Mouse (Mus musculus) liver, embryonic 15.5 days (tissue): ENCODE measurements around the gene Itpr2. TPM values are rescaled to one million over a fixed set of nuclear protein-coding genes. Genes with fewer than 3 reads are reported as not detected.

ENCODE experiments used
- ATAC-seq: fragments of 200-750 bp; cut with Nextera tagmentation; 2 replicates; pipeline ENCODE4 v1.8.0; 2017; ENCODE audit warnings: moderate number of reproducible peaks, mild to moderate bottlenecking, moderate library complexity; ENCODE audit not compliant: insufficient read depth
- H3K27ac ChIP-seq: fragments of 300-500 bp; sonication (generic); replicated peaks from 2 replicates; pipeline ENCODE4 v1.5.1; 2015; ENCODE audit warnings: mild to moderate bottlenecking, inconsistent platforms
- H3K27me3 ChIP-seq: fragments of 300-500 bp; sonication (generic); 2 replicates; pipeline ENCODE4 v1.6.1; 2015; ENCODE audit warnings: mild to moderate bottlenecking, inconsistent platforms
- H3K36me3 ChIP-seq: fragments of 300-500 bp; sonication (generic); replicated peaks from 2 replicates; pipeline ENCODE4 v1.6.1; 2015; ENCODE audit warnings: moderate library complexity, mild to moderate bottlenecking, inconsistent platforms
- H3K4me1 ChIP-seq: fragments of 300-500 bp; sonication (generic); replicated peaks from 2 replicates; pipeline ENCODE4 v1.6.1; 2015; ENCODE audit warnings: inconsistent platforms
- H3K4me2 ChIP-seq: fragments of 300-500 bp; sonication (generic); 2 replicates; pipeline ENCODE4 v1.6.1; 2015; ENCODE audit warnings: moderate library complexity, mild to moderate bottlenecking, inconsistent platforms
- H3K4me3 ChIP-seq: fragments of 300-500 bp; sonication (generic); replicated peaks from 2 replicates; pipeline ENCODE4 v1.5.1; 2015; ENCODE audit warnings: mild to moderate bottlenecking, inconsistent platforms
- H3K9ac ChIP-seq: fragments of 300-500 bp; sonication (generic); 2 replicates; pipeline ENCODE4 v1.6.1; 2015; ENCODE audit warnings: moderate library complexity, mild to moderate bottlenecking, inconsistent platforms
- H3K9me3 ChIP-seq: fragments of 300-500 bp; sonication (generic); replicated peaks from 2 replicates; pipeline ENCODE4 v1.6.1; 2016; ENCODE audit warnings: inconsistent platforms
- WGBS: fragments of 180-500 bp; shearing (Covaris S2); methylation state at CpG from one replicate; pipeline ENCODE4 v1.1.7; 2015; ENCODE audit warnings: mixed read lengths; ENCODE audit not compliant: insufficient replicate concordance; 5-methylcytosine and 5-hydroxymethylcytosine counted together
- polyA plus RNA-seq: library from polyadenylated mRNA; unstranded; fragments of >200 nt; fragmentation: Nextera tagmentation; extraction: Ambion mirVana; gene quantifications from 2 replicates; pipeline ENCODE4 v1.2.1, GENCODE M21; 2015

Itpr2 gene
- polyA plus RNA-seq, 1 experiment from 2014 or later = 4.2 TPM

DNA sequence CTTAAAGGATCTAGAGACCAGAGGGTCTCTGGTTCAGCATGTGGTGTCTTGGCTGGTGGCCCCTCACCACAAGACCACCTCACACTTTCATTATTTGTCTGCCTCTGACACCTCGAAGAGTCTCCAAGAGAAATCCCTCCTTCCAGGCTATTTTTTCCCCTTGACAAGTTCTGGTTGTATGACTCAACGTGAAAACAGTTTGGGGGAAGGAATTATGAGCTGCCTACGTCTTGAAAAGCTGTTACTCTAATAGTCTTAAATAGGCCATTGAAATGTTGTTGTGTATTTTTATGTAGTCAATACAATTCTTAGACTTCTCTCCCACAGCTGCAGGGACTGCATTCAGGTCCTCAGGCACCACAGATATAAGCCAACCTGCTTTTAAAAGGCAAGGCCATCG is 391.6 kb downstream of the Itpr2 start:
- Histone ChIP-seq H3K36me3 (no peaks in the 10 kb centered on the region), H3K4me3 (no peak overlapping the region), H3K4me1 (0 out of 2 replicates have a peak, but pooled peaks cover 2% of the 10 kb centered on the region), H3K27me3 (no peaks in the 10 kb centered on the region), H3K4me2 (no peak overlapping the region), H3K27ac (no peak overlapping the region), H3K9ac (no peak overlapping the region), H3K9me3 (no peaks in the 10 kb centered on the region)
- 67% methylated on average over 4 of the region's 4 CpGs for whole genome bisulfite sequencing
- no peak for ATAC-seq

DNA sequence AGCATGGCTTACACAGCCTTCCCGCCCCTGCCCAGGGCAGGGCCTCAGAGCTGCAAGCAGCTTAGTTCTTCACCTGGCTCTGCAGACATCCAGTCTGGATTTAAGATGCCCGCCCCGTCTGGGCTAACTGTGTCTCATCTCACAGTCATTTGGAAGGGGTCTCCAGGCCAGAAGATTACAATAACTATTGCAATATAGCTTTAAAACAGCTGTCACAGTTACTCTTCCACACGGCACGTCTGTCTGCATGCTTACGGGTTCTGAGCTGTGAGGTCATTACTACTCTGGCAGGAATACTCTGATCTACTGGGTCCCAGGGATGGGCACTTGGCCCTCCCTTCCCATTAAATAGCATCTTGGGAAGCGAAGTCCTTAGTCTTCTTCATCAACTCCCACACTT is 393.3 kb downstream of the Itpr2 start:
- Histone ChIP-seq H3K27me3 (no peaks in the 10 kb centered on the region), H3K36me3 (no peaks in the 10 kb centered on the region), H3K9ac (no peak overlapping the region), H3K9me3 (no peaks in the 10 kb centered on the region), H3K4me3 (no peak overlapping the region), H3K4me1 (0 out of 2 replicates have a peak, but pooled peaks cover 2% of the 10 kb centered on the region), H3K27ac (no peak overlapping the region), H3K4me2 (no peak overlapping the region)
- 66% methylated on average over 7 of the region's 7 CpGs for WGBS
- no peak for ATAC-seq

DNA sequence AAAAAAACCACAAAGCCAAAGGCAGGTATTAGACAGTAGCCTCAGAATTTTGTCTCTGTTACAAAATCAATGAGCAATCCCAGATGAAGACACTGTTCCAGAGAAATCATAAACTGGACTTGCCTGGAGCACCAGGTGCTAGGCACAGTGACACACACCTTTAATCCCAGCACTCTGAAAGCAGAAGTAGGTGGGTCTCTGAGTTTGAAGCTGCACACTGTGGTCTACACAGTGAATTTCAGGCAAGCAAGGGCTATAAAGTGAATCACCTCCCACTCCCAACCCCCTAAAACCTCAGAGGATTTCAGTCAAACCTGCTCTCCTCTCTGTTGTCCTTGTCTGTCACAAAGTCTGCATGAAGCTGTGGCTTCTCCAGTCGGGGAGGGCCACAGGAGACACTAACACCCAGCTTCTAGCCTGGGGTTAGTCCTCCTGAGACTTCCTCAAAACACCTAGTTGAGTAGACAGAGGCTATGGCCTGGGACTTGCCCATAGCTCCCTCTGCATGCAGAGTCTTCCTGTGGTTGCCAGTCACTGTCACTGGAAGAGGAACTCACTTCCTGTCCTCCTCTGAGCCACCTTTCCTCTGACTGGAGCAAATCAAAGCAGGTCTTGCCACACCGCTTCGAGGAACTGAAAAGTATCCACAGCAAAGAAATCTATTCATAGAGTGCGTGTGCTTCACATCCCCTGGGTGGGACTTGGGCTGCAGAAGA is 394.7 kb downstream of the Itpr2 start:
- WGBS = 31% methylated on average over 4 of the region's 4 CpGs

DNA sequence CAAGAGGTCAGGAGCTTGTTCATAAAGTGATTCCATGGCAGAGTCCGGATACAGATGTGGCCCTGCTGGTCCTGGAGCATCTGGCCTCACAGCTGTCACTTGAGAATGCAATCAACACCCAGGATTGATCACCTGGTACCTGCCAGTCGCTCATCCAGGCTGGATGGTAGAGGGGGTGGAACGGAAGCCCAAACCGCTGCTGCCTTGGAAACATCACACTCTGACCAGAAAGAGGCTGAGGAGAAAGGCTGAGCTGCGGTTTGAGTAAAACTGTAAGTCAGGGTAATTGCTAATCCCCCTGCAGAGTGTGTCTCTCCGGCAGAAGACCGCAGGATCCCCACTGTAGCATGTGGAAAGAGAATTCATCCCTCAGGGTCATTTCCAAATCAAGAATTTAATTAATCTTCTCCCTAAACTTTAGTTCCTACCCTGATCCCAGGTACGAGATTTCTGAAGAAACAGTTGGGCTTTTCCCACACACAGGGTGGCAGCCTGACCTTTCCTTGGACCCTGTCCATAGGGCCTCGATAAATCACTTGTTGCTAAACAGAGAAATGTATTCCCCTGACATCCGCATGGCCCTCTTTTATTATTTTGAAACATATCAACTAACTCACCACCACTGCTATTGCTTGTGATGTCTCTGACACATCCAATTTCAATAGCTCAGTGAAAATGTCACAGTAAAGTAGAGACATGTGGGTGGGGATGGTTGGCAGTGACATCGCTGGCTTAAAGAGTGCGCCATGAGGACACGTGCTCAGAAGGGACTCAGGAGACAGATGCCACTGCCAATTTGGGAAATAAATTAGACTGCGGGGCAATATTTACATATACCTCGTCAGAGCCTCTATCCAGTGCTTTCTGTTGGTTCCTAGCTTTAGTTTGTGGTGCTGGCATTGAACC is 418.7 kb downstream of the Itpr2 start:
- Histone ChIP-seq H3K9me3 (no peaks in the 10 kb centered on the region), H3K27ac (no peak overlapping the region), H3K4me3 (no peak overlapping the region), H3K9ac (no peak overlapping the region), H3K27me3 (no peaks in the 10 kb centered on the region), H3K36me3 (no peaks in the 10 kb centered on the region), H3K4me2 (no peak overlapping the region), H3K4me1 (no peaks in the 10 kb centered on the region)
- no peak for ATAC-seq
- WGBS = 61% methylated on average over 15 of the region's 15 CpGs

More for the DNA sequence above, 394.7 kb downstream of the Itpr2 start:
- H3K4me3 ChIP-seq = no peak overlapping the region
- no peaks in the 10 kb centered on the region for H3K36me3 ChIP-seq
- no peak overlapping the region for H3K27ac ChIP-seq
- ATAC-seq = no peak
- no peaks in the 10 kb centered on the region for H3K9me3 ChIP-seq
- 0 out of 2 replicates have a peak, but pooled peaks cover 2% of the 10 kb centered on the region for H3K4me1 ChIP-seq
- no peak overlapping the region for H3K4me2 ChIP-seq
- no peak overlapping the region for H3K9ac ChIP-seq
- H3K27me3 ChIP-seq = no peaks in the 10 kb centered on the region

DNA sequence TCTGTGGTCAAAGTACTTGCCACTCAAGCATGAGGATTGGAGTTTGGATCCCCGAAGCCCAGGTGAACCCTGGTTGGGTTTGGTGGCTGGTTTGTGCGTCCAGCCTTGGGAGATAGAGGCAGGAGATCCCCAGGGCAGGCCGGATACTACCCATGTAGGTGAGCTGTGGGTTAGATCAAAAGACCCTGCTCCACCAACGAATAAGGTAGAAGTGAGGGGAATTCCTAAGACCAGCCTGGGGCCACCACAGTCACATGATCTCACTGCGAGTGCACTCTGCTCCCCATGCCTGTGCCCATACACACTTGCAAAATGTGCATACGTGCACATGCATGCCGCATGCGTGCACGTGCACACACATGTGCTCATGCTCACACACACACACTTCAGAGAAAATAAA is 419.5 kb downstream of the Itpr2 start:
- H3K27me3 ChIP-seq = no peaks in the 10 kb centered on the region
- no peaks in the 10 kb centered on the region for H3K9me3 ChIP-seq
- ATAC-seq = no peak
- H3K4me1 ChIP-seq = no peaks in the 10 kb centered on the region
- no peak overlapping the region for H3K4me3 ChIP-seq
- no peaks in the 10 kb centered on the region for H3K36me3 ChIP-seq
- no peak overlapping the region for H3K9ac ChIP-seq
- WGBS = 67% methylated on average over 9 of the region's 9 CpGs
- no peak overlapping the region for H3K27ac ChIP-seq
- H3K4me2 ChIP-seq = no peak overlapping the region

DNA sequence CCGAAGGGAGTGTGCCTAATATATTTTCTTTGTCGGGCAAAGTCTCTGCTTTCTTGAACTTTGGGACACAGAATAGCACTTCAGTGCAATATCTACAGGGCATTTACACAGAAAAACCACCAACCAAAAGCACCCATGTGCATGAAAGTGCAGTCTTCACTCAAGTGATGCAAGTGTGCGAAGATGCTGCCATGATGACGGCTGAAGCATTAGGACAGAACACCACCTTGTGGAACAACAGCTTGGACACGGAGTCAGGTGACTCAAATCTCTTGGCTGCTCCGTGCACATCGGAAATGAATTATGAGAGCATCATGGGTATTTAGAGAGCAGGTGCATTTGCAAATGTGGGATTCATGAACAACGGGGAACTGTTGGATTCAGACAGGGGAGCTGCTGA is 420.4 kb downstream of the Itpr2 start:
- no peak for ATAC-seq
- H3K9me3 ChIP-seq = no peaks in the 10 kb centered on the region
- 68% methylated on average over 8 of the region's 8 CpGs for WGBS
- no peak overlapping the region for H3K9ac ChIP-seq
- H3K4me2 ChIP-seq = no peak overlapping the region
- no peaks in the 10 kb centered on the region for H3K4me1 ChIP-seq
- H3K4me3 ChIP-seq = no peak overlapping the region
- no peaks in the 10 kb centered on the region for H3K36me3 ChIP-seq
- no peak overlapping the region for H3K27ac ChIP-seq
- H3K27me3 ChIP-seq = no peaks in the 10 kb centered on the region

DNA sequence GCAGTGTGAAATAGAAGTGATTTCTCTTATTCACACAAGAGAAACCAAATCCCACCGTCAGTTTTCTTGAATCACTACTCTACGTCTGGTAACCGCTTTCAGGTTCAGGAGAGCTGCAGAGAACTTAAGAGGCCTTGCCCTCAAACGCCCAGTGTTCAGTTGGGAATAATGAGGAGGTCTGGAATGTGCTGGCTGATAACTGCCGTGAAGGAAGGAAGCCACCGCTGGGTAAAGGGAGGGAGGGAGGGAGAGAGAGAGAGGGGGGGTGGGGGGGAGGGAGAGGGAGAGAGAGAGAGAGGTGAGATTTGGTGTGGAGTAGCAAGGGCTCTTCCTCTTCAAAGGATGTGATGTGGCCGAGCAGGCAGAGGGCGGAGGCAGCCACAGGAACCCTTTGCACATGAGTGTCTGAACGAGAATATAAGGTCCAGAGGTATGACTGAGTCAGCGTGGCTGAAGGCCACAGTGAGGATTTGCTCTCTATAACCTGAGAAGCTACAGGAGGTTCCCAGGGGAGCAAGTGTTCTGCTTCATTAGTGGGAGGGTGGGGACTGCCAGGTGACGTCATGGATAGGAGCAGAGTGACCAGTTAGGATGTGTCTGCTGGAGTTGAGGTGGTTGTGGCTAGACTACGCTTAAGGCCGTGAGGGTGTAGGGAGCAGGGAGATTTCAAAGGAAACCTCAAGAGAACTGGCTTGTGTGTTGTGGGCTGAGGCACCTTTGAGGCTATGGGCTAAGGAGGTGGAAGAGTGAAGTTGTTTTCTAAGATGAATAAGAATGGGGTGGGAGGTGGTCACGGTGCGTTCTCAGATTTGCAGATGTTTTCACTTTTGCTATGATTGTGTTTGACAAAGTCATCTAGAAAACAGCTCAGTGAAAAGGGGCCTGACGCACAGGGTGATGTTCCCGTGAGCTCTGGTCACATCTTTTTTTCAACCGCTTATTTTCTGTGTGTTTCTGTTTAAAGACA is 421.2 kb downstream of the Itpr2 start:
- H3K27ac ChIP-seq = no peak overlapping the region
- H3K4me3 ChIP-seq = no peak overlapping the region
- no peaks in the 10 kb centered on the region for H3K27me3 ChIP-seq
- no peaks in the 10 kb centered on the region for H3K4me1 ChIP-seq
- no peaks in the 10 kb centered on the region for H3K36me3 ChIP-seq
- no peaks in the 10 kb centered on the region for H3K9me3 ChIP-seq
- no peak overlapping the region for H3K4me2 ChIP-seq
- no peak for ATAC-seq
- no peak overlapping the region for H3K9ac ChIP-seq
- WGBS = 47% methylated on average over 18 of the region's 18 CpGs

DNA sequence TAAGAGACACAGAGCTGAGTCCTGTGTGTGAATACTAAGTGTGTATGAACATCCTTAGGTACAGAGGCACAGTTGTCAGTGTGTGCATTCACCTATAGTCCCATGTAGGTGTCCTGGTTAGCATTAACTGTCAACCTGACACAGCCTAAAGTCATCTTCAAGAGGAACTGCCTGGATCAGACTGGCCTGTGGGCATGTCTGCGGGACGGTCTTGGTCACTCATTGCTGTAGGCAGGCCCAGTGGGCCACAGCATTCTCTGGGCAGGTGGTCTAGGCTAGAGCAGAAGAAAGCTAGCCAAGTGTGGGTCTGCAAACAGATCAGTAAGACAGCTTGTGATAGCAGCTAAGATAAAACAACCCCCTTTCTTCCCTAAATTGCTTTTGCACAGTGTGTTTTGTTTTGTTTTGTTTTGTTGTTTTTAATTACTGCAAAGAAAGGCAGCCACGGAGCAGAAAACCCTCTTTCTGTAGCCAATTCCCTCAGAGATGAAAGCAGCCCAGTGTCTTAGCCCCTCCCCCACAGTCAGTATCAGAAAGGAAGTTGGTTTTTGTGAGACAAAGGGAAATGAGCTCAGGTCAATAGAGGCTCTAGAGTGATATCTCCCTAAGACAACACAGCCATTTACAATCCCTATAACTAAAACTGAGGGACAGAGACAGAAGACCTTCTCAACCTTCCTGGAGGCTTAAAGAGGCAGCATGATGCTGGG is 422.1 kb downstream of the Itpr2 start:
- Histone ChIP-seq H3K9me3 (no peaks in the 10 kb centered on the region), H3K4me1 (no peaks in the 10 kb centered on the region), H3K36me3 (no peaks in the 10 kb centered on the region), H3K4me3 (no peak overlapping the region), H3K9ac (no peak overlapping the region), H3K27me3 (no peaks in the 10 kb centered on the region), H3K27ac (no peak overlapping the region), H3K4me2 (no peak overlapping the region)
- WGBS = 32% methylated on average over 3 of the region's 3 CpGs
- ATAC-seq = no peak

DNA sequence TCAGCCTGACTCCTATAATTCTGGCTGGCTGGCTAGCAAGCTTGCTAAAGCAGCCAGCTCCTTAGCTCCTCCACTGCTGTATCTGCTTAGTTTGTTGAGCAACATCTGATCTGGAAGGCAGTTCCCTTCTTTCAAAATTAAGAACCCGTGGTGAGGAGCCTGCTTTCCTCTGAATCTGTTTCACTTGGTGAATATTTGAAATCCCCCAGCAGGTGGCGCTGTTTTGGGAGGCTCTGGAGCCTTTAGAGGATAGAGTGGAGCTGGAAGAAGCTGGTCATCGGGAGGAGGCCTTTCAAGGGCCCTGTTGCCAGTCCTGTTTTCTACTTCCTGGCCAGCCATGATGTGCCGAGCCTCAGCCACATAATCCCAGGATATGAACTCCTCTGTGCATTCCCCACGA is 422.8 kb downstream of the Itpr2 start:
- no peak overlapping the region for H3K27ac ChIP-seq
- H3K4me2 ChIP-seq = no peak overlapping the region
- H3K4me1 ChIP-seq = no peaks in the 10 kb centered on the region
- 23% methylated on average over 5 of the region's 5 CpGs for WGBS
- H3K9me3 ChIP-seq = no peaks in the 10 kb centered on the region
- no peaks in the 10 kb centered on the region for H3K27me3 ChIP-seq
- ATAC-seq = no peak
- H3K9ac ChIP-seq = no peak overlapping the region
- no peaks in the 10 kb centered on the region for H3K36me3 ChIP-seq
- no peak overlapping the region for H3K4me3 ChIP-seq

DNA sequence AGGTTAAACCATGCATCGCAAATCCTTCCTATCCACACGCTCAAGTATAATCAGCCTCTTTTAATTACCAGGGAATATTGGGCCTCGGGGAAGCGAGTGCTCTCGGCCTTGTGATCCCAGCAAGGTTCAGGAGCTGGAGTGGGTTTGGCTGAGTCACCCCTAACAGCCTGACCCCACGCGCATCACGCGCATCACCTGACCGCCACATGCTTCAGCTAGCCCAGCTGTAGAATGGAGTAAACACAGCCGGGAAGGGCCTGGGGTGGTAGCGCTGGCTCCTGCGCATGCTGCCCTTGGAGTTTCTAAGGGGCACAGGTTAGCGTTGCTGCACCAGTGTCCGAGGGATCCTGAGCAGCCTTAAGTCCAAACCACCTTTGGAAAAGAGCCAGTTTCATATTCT is 423.9 kb downstream of the Itpr2 start:
- WGBS = 81% methylated on average over 15 of the region's 15 CpGs

More for the DNA sequence above, 423.9 kb downstream of the Itpr2 start:
- 0 out of 2 replicates have a peak, but pooled peaks have one; percentile 25 for ATAC-seq
- no peaks in the 10 kb centered on the region for H3K4me1 ChIP-seq
- no peak overlapping the region for H3K4me2 ChIP-seq
- no peaks in the 10 kb centered on the region for H3K27me3 ChIP-seq
- H3K4me3 ChIP-seq = no peak overlapping the region
- no peaks in the 10 kb centered on the region for H3K9me3 ChIP-seq
- no peaks in the 10 kb centered on the region for H3K36me3 ChIP-seq
- H3K9ac ChIP-seq = no peak overlapping the region
- H3K27ac ChIP-seq = no peak overlapping the region
